ENCODE assay signal across 8 mouse cellular contexts in genomic region chr17:80480855-80481224, GRCm38 (mm10). TPM values are rescaled to one million over a fixed set of nuclear protein-coding genes. Genes with fewer than 3 reads are reported as not detected.
DNase-seq lines count a peak whose midpoint lies in the region; ATAC-seq and TF ChIP-seq lines count a peak whose summit lies in the region.

No protein-coding gene starts in this region.

- H3K27me3 ChIP-seq in forebrain, embryonic 13.5 days, result no peaks in the 10 kb centered on the region
- no peaks in the 10 kb centered on the region for H3K27me3 ChIP-seq in liver, embryonic 12.5 days (replicated peaks)

- H3K4me2 ChIP-seq in forebrain, embryonic 13.5 days, result peak overlapping the region; percentile 83
- peak overlapping the region; percentile 88 for H3K4me2 ChIP-seq in liver, embryonic 12.5 days

- no peak for ATAC-seq in forebrain, embryonic 13.5 days
- no peak for ATAC-seq in liver, embryonic 12.5 days

- no peak for DNase-seq in gastrocnemius, adult 2 months
- DNase-seq in gastrocnemius, postnatal 4 days (ENCODE audit: low spot score in 2 of 2), result no peak
- peak; percentile 11 for DNase-seq in 416B (ENCODE audit: low read depth)
- no peak for DNase-seq in testis, postnatal 14 days (ENCODE audit: low spot score)
- no peak for DNase-seq in gastrocnemius, postnatal 36 days
- DNase-seq in ovary, postnatal 10 days (ENCODE audit: low spot score), result no peak

- peak overlapping the region; percentile 97 for H3K9ac ChIP-seq in forebrain, embryonic 13.5 days
- peak overlapping the region; percentile 92 for H3K9ac ChIP-seq in liver, embryonic 12.5 days

- 0 out of 2 replicates have a peak, but pooled peaks cover 6% of the 10 kb centered on the region for H3K36me3 ChIP-seq in forebrain, embryonic 13.5 days (ENCODE audit: poor library complexity, severe bottlenecking)
- peaks cover 8% of the 10 kb centered on the region; the same call in 1 of the 2 replicates for H3K36me3 ChIP-seq in liver, embryonic 12.5 days

- no peak for TF ChIP-seq CTCF in gastrocnemius, adult 2 months (IDR thresholded peaks at IDR 0.05)

- 23% methylated on average over 7 of the region's 7 CpGs for WGBS in forebrain, embryonic 13.5 days
- 52% methylated on average over 7 of the region's 7 CpGs for WGBS in liver, embryonic 12.5 days (ENCODE audit: insufficient replicate concordance)

- peaks cover 29% of the 10 kb centered on the region for H3K4me1 ChIP-seq in forebrain, embryonic 13.5 days
- H3K4me1 ChIP-seq in liver, embryonic 12.5 days, result peaks cover 56% of the 10 kb centered on the region

- H3K4me3 ChIP-seq in gastrocnemius, adult 2 months, result peak overlapping the region; percentile 97
- H3K4me3 ChIP-seq in forebrain, embryonic 13.5 days, result peak overlapping the region; percentile 94
- H3K4me3 ChIP-seq in liver, embryonic 12.5 days, result peak overlapping the region; percentile 97

- intact Hi-C loops in gastrocnemius, adult 2 months (cut with DNase I), result loop anchor here (5.0 kb wide), 1 partner anchor 274 kb away; the partner anchor contains the start of genes Srsf7 and Ttc39d
- intact Hi-C loops in gastrocnemius, postnatal 36 days (cut with DNase I), result no loop called here

- H3K9me3 ChIP-seq in forebrain, embryonic 13.5 days (replicated peaks), result no peaks in the 10 kb centered on the region
- no peaks in the 10 kb centered on the region for H3K9me3 ChIP-seq in liver, embryonic 12.5 days (replicated peaks)

- H3K27ac ChIP-seq in gastrocnemius, adult 2 months, result peak overlapping the region; percentile 95
- peak overlapping the region; percentile 97 for H3K27ac ChIP-seq in forebrain, embryonic 13.5 days
- peak overlapping the region; percentile 94; the same call in 1 of the 2 replicates for H3K27ac ChIP-seq in liver, embryonic 12.5 days

RNA-seq across cellular contexts. Expression of gene Sos1, which starts 0.6 kb away (rescaled TPM):
- 10 to 100 TPM; 14.1 to 18.2 TPM for total RNA-seq in gastrocnemius, adult 2 months (2021)
- total RNA-seq in gastrocnemius, postnatal 4 days (2021), result 10 to 100 TPM; 16.7 to 18.4 TPM
- 6.6 and 6.9 TPM in 2 replicates for polyA plus RNA-seq in forebrain, embryonic 13.5 days (2015; fragmentation: Nextera tagmentation; extraction: Ambion mirVana)
- 2.6 and 2.9 TPM in 2 replicates for polyA plus RNA-seq in liver, embryonic 12.5 days (2016; fragmentation: Nextera tagmentation; extraction: Ambion mirVana)
- 10 to 100 TPM; 13.6 to 14.3 TPM for total RNA-seq in gastrocnemius, postnatal 36 days (2021)
